8 mouse cellular contexts compared by ENCODE assay signal in the genomic region with DNA sequence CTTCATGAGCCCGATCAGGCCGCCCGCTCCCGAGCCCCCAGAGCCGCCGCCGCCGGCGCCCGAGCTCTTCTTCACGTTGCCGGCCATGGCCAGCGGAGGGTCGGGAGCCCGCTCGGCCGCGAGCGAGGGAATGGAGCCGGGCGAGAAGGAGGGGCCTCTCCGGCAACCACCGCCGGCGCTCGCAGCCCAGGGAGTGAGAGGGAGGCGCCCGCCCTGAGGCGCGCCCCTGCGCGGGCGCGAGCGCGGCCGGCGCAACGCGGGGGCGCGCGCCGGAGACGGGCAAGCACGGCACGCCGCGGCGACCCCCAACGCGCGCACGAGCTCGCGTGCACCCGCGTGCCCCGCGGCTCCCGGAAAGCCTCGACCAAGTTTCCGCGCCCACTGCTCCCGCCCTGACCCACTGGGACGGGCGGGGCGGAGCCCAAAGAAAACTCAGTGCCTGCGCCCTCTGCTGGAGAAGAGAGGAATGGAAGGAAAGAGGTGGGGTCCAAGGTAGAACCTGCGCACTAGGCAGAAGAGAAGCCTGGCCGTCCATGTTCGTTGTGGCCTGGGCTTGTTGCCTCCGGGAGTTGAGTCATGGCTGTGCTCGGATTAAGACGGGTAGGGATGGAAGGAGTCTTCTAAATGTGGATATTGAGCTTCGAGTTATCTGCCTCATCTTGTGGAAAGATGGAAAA. TPM values are rescaled to one million over a fixed set of nuclear protein-coding genes. Genes with fewer than 3 reads are reported as not detected.
A peak's percentile ranks its signal among the peaks of the same experiment; 100 is the strongest.
DNase-seq lines count a peak whose midpoint lies in the region; ATAC-seq and TF ChIP-seq lines count a peak whose summit lies in the region.

Gene Cbl, minus strand, starts transcription at position 248 of the 677 bp plus-strand sequence.

- H3K4me3 ChIP-seq in cortical plate, adult 2 months (ENCODE audit: insufficient read depth, low read length) = peak within 1 kb of the TSS; percentile 94
- H3K4me3 ChIP-seq in megakaryocyte, embryonic 14.5 days (replicated peaks) = peak within 1 kb of the TSS; percentile 97

- no peaks in the 10 kb centered on the region for H3K9me3 ChIP-seq in megakaryocyte, embryonic 14.5 days

- TF ChIP-seq CTCF in cortical plate, adult 2 months (IDR thresholded peaks at IDR 0.05; ENCODE audit: extremely low read depth, insufficient read depth, low read length) = peak; percentile 88

- DNase-seq in gastrocnemius, adult 8-10 months (ENCODE audit: low spot score in 2 of 2) = peak; percentile 97 to 98
- DNase-seq in hindlimb bud, embryonic 11.5 days (ENCODE audit: extremely low spot score, low read depth, low spot score) = peak; percentile 96
- DNase-seq in left cerebral cortex, adult 8-10 months (ENCODE audit: low spot score in 2 of 2) = peak; percentile 94 to 97
- DNase-seq in right cerebral cortex, postnatal 10 days (ENCODE audit: low spot score in 2 of 2) = peak; percentile 98 to 99
- DNase-seq in urinary bladder, postnatal 25 days (ENCODE audit: low spot score) = peak; percentile 98

- peak within 1 kb of the TSS; percentile 64 for H3K27ac ChIP-seq in cortical plate, adult 2 months (ENCODE audit: insufficient read depth, low read length)

- peaks cover 18% of the 10 kb centered on the region for H3K36me3 ChIP-seq in megakaryocyte, embryonic 14.5 days (replicated peaks; ENCODE audit: low read length)

- H3K27me3 ChIP-seq in megakaryocyte, embryonic 14.5 days (replicated peaks) = no peaks in the 10 kb centered on the region

- TF ChIP-seq POLR2A in cortical plate, adult 2 months (IDR thresholded peaks at IDR 0.05; ENCODE audit: extremely low read depth, insufficient read depth, low read length) = peak; percentile 89

- ATAC-seq in activated CD4-positive, CD25-positive, alpha-beta regulatory T cell, adult 4 months = peak; percentile 77

- peaks cover 5% of the 10 kb centered on the region; the same call in 1 of the 2 replicates for H3K4me1 ChIP-seq in cortical plate, adult 2 months (ENCODE audit: control insufficient read depth, insufficient read depth, low read length)
- peaks cover 44% of the 10 kb centered on the region for H3K4me1 ChIP-seq in megakaryocyte, embryonic 14.5 days

RNA-seq across cellular contexts. Expression of gene Cbl, which starts in this region (rescaled TPM):
- 10 to 100 TPM; 22.8 to 25.0 TPM for polyA plus RNA-seq in activated CD4-positive, CD25-positive, alpha-beta regulatory T cell, adult 4 months (2017; shearing (Covaris generic))
- 18.2 and 22.8 TPM in 2 replicates for polyA plus RNA-seq in cortical plate, adult 2 months (2012; rRNA removed)
- 10 to 100 TPM in 1 of 4 experiments, 1 to 10 TPM in 3; 5.1 to 10.2 (median 7.3) TPM for total RNA-seq in gastrocnemius, adult 8-10 months (2022)
- 10 to 100 TPM; 48.8 to 55.0 (median 52.5) TPM for total RNA-seq in left cerebral cortex, adult 8-10 months (2022)
- 2.4 and 3.9 TPM in 2 replicates for polyA plus RNA-seq in megakaryocyte, embryonic 14.5 days (2012; ENCODE audit: insufficient read depth, low replicate concordance)

Comparison
In these comparisons a context has a peak if more than half of its experiments do, and no peak if none do; other contexts are left out.
1. Peak in every context shown above with its lines: DNase-seq, ATAC-seq, H3K4me3 ChIP-seq and H3K27ac ChIP-seq.
2. RNA of gene Cbl (total RNA-seq): 48.8 to 55.0 TPM in left cerebral cortex, adult 8-10 months; 5.1 to 10.2 TPM in gastrocnemius, adult 8-10 months; every median in the first group is over 4 times any median in the second.